Mouse (Mus musculus) C2C12 (cell line): ENCODE measurements at regions not wholly inside any gene's neighbourhood (a gene's known extent, or its start where the extent isn't known, plus 50 kb on each side); places are given as distances from the start of the nearest gene placed in this dataset.

ENCODE experiments used
- CEBPB ChIP-seq: IDR thresholded peaks from one replicate; pipeline ENCODE4 v1.6.1; 2011; ENCODE audit warnings: low read depth, mild to moderate bottlenecking, control low read depth, moderate library complexity
- CTCF ChIP-seq: IDR thresholded peaks from one replicate; pipeline ENCODE4 v1.5.1; 2011; ENCODE audit not compliant: control insufficient read depth, insufficient read depth, insufficient read length
- FOSL1 ChIP-seq: IDR thresholded peaks from one replicate; pipeline ENCODE4 v1.8.0; 2011; ENCODE audit warnings: mild to moderate bottlenecking, low read length; ENCODE audit not compliant: poor library complexity, insufficient read depth, severe bottlenecking
- MAX ChIP-seq: IDR thresholded peaks from one replicate; pipeline ENCODE4 v1.6.1; 2011; ENCODE audit warnings: mild to moderate bottlenecking, control low read depth
- MYOD1 ChIP-seq: IDR thresholded peaks from one replicate; pipeline ENCODE4 v1.6.1; 2011; ENCODE audit warnings: low read depth; ENCODE audit not compliant: control insufficient read depth, insufficient read length

DNA sequence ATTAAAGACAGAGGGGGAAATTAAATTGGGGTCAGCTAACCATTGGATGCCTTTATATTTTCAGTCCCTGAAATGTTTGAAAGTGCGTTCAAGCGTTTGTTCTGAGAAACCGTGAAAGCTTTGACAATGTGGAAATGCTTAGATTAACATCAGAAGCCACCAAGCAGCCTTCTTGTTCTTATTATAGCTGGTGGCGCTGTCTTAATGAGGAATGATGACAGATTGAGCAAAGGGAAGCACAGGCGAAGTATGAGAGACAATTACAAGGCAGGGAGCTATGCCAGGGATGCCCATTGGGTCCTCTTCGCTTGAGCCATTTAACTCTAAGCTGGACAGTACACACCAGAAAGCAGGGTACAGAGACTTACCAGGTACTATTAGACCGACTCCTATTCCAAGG, 828.9 kb upstream of the Celf2 start:
- no peak for TF ChIP-seq CTCF
- TF ChIP-seq CEBPB: no peak
- TF ChIP-seq MAX: no peak
- TF ChIP-seq MYOD1: no peak
- no peak for TF ChIP-seq FOSL1
